Mouse (Mus musculus) MEL (cell line): ENCODE results near the gene Tnfrsf21. TPM values are rescaled to one million over a fixed set of nuclear protein-coding genes. Genes with fewer than 3 reads are reported as not detected.

Experiments
- DNase-seq: peaks from one replicate; pipeline ENCODE4 v3.0.0; 2011; ENCODE audit warnings: low read depth, low spot score
- H3K27ac ChIP-seq: 2 replicates; pipeline ENCODE4 v1.5.1; 2012; ENCODE audit warnings: low read depth, mild to moderate bottlenecking, control low read depth, low read length, moderate library complexity; ENCODE audit not compliant: control insufficient read depth
- H3K27me3 ChIP-seq, 2 experiments: fragments of 150-350 bp in 1 of 2; sonication (generic) in 1 of 2; 2 replicates each; pipeline ENCODE4 v1.6.1; 2012; ENCODE audit warnings: low read length in 2 of 2, mild to moderate bottlenecking in 2 of 2, improper control_type of control experiment in 1 of 2, moderate library complexity in 1 of 2; ENCODE audit not compliant: insufficient read depth in 2 of 2, control insufficient read depth in 1 of 2
- H3K36me3 ChIP-seq, 2 experiments: 2 replicates each; pipeline ENCODE4 v1.6.1; 2012 to 2014; ENCODE audit warnings: low read length in 2 of 2, improper control_type of control experiment in 1 of 2, inconsistent platforms in 1 of 2, mild to moderate bottlenecking in 1 of 2; ENCODE audit not compliant: insufficient read depth in 2 of 2, control insufficient read depth in 1 of 2
- H3K4me1 ChIP-seq, 2 experiments: fragments of 150-350 bp in 1 of 2; sonication (generic) in 1 of 2; 2 replicates each; pipeline ENCODE4 v1.6.1; 2012; ENCODE audit warnings: low read length in 2 of 2, improper control_type of control experiment in 1 of 2, mild to moderate bottlenecking in 1 of 2; ENCODE audit not compliant: insufficient read depth in 2 of 2, control insufficient read depth in 1 of 2
- H3K4me3 ChIP-seq, 2 experiments: fragments of 150-350 bp in 1 of 2; sonication (generic) in 1 of 2; 2 replicates each; pipeline ENCODE4 v1.5.1; 2012; ENCODE audit warnings: low read depth in 2 of 2, low read length in 2 of 2, mild to moderate bottlenecking in 2 of 2, moderate library complexity in 2 of 2, control low read depth in 1 of 2, improper control_type of control experiment in 1 of 2; ENCODE audit not compliant: control insufficient read depth in 1 of 2, insufficient read depth in 1 of 2
- H3K79me2 ChIP-seq: 2 replicates; pipeline ENCODE4 v1.6.1; 2012; ENCODE audit warnings: mild to moderate bottlenecking, low read length, moderate library complexity; ENCODE audit not compliant: control insufficient read depth, poor library complexity, insufficient read depth
- H3K9ac ChIP-seq: 2 replicates; pipeline ENCODE4 v1.6.1; 2012; ENCODE audit warnings: low read depth, mild to moderate bottlenecking, control low read depth, low read length, moderate library complexity; ENCODE audit not compliant: control insufficient read depth, poor library complexity, severe bottlenecking
- H3K9me3 ChIP-seq: fragments of 150-350 bp; sonication (generic); replicated peaks from 2 replicates; pipeline ENCODE4 v1.6.1; 2012; ENCODE audit warnings: mild to moderate bottlenecking, low read length, improper control_type of control experiment, moderate library complexity; ENCODE audit not compliant: insufficient read depth
- BHLHE40 ChIP-seq: IDR thresholded peaks from 2 replicates; pipeline ENCODE4 v1.6.1; 2012; ENCODE audit warnings: low read depth, mild to moderate bottlenecking, inconsistent platforms, low read length, improper control_type of control experiment, borderline replicate concordance
- CHD1 ChIP-seq: IDR thresholded peaks from 2 replicates; pipeline ENCODE4 v1.6.1; 2012; ENCODE audit warnings: low read depth, mild to moderate bottlenecking, inconsistent platforms, low read length, improper control_type of control experiment
- CHD2 ChIP-seq: IDR thresholded peaks from 2 replicates; pipeline ENCODE4 v1.6.1; 2011; ENCODE audit warnings: low read length, improper control_type of control experiment
- E2F4 ChIP-seq: IDR thresholded peaks from 2 replicates; pipeline ENCODE4 v1.6.1; 2011; ENCODE audit warnings: low read depth, low read length, improper control_type of control experiment, borderline replicate concordance
- EP300 ChIP-seq, 2 experiments: IDR thresholded peaks; 2 replicates each; pipeline ENCODE4 v1.6.1; 2011; ENCODE audit warnings: improper control_type of control experiment in 2 of 2, low read length in 2 of 2, low read depth in 1 of 2, mild to moderate bottlenecking in 1 of 2
- ETS1 ChIP-seq: IDR thresholded peaks from 2 replicates; pipeline ENCODE4 v1.6.1; 2012; ENCODE audit warnings: low read depth, mild to moderate bottlenecking, inconsistent platforms, low read length, improper control_type of control experiment, moderate library complexity
- GABPA ChIP-seq: IDR thresholded peaks from 2 replicates; pipeline ENCODE4 v1.6.1; 2012; ENCODE audit warnings: low read depth, mild to moderate bottlenecking, inconsistent platforms, low read length, improper control_type of control experiment, moderate library complexity
- GATA1 ChIP-seq: IDR thresholded peaks from 2 replicates; pipeline ENCODE4 v1.6.1; 2011; ENCODE audit warnings: low read depth, low read length, improper control_type of control experiment
- HCFC1 ChIP-seq: IDR thresholded peaks from 2 replicates; pipeline ENCODE4 v1.6.1; 2012; ENCODE audit warnings: low read depth, mild to moderate bottlenecking, inconsistent platforms, low read length, improper control_type of control experiment, moderate library complexity
- MAX ChIP-seq: IDR thresholded peaks from 2 replicates; pipeline ENCODE4 v1.6.1; 2011; ENCODE audit warnings: low read length, improper control_type of control experiment
- MAZ ChIP-seq: IDR thresholded peaks from 2 replicates; pipeline ENCODE4 v1.6.1; 2012; ENCODE audit warnings: low read depth, mild to moderate bottlenecking, inconsistent platforms, low read length, improper control_type of control experiment
- MEF2A ChIP-seq: IDR thresholded peaks from 2 replicates; pipeline ENCODE4 v1.6.1; 2014; ENCODE audit warnings: low read depth, mild to moderate bottlenecking, inconsistent platforms, low read length, improper control_type of control experiment; ENCODE audit not compliant: poor library complexity, insufficient replicate concordance, severe bottlenecking; ENCODE audit errors: extremely low read depth
- MXI1 ChIP-seq: IDR thresholded peaks from 2 replicates; pipeline ENCODE4 v1.6.1; 2011; ENCODE audit warnings: mild to moderate bottlenecking, low read depth, low read length, improper control_type of control experiment
- NELFE ChIP-seq: IDR thresholded peaks from 2 replicates; pipeline ENCODE4 v1.6.1; 2011; ENCODE audit warnings: low read depth, low read length, improper control_type of control experiment
- NRF1 ChIP-seq: IDR thresholded peaks from 2 replicates; pipeline ENCODE4 v1.6.1; 2014; ENCODE audit warnings: low read depth, mild to moderate bottlenecking, inconsistent platforms, low read length, improper control_type of control experiment, moderate library complexity; ENCODE audit not compliant: poor library complexity, insufficient read depth, severe bottlenecking
- POLR2AphosphoS2 ChIP-seq: IDR thresholded peaks from 2 replicates; pipeline ENCODE4 v1.6.1; 2011; ENCODE audit warnings: low read length, improper control_type of control experiment
- POLR2AphosphoS5 ChIP-seq: IDR thresholded peaks from 2 replicates; pipeline ENCODE4 v1.6.1; 2012; ENCODE audit warnings: low read depth, borderline replicate concordance, mild to moderate bottlenecking, inconsistent platforms, low read length, moderate library complexity, mixed read lengths
- SMC3 ChIP-seq: IDR thresholded peaks from 2 replicates; pipeline ENCODE4 v1.6.1; 2011; ENCODE audit warnings: low read depth, low read length, improper control_type of control experiment
- TAL1 ChIP-seq: IDR thresholded peaks from 2 replicates; pipeline ENCODE4 v1.6.1; 2012; ENCODE audit warnings: mild to moderate bottlenecking, inconsistent platforms, low read length, moderate library complexity, mixed read lengths
- TCF12 ChIP-seq: IDR thresholded peaks from 2 replicates; pipeline ENCODE4 v1.6.1; 2014; ENCODE audit warnings: low read depth, mild to moderate bottlenecking, inconsistent platforms, low read length, improper control_type of control experiment, moderate library complexity
- UBTF ChIP-seq: IDR thresholded peaks from 2 replicates; pipeline ENCODE4 v1.6.1; 2012; ENCODE audit warnings: low read depth, mild to moderate bottlenecking, inconsistent platforms, low read length, improper control_type of control experiment, moderate library complexity, borderline replicate concordance; ENCODE audit not compliant: insufficient read depth
- USF1 ChIP-seq: IDR thresholded peaks from 2 replicates; pipeline ENCODE4 v1.6.1; 2014; ENCODE audit warnings: low read depth, mild to moderate bottlenecking, inconsistent platforms, low read length, improper control_type of control experiment, moderate library complexity
- USF2 ChIP-seq, 2 experiments: IDR thresholded peaks; 2 replicates each; pipeline ENCODE4 v1.6.1; 2011 to 2012; ENCODE audit warnings: improper control_type of control experiment in 2 of 2, low read length in 2 of 2, borderline replicate concordance in 1 of 2, inconsistent platforms in 1 of 2, low read depth in 1 of 2, mild to moderate bottlenecking in 1 of 2; ENCODE audit not compliant: insufficient read depth in 1 of 2
- ZKSCAN1 ChIP-seq: IDR thresholded peaks from 2 replicates; pipeline ENCODE4 v1.6.1; 2012; ENCODE audit warnings: low read depth, mild to moderate bottlenecking, inconsistent platforms, low read length, improper control_type of control experiment, moderate library complexity
- ZMIZ1 ChIP-seq: IDR thresholded peaks from 2 replicates; pipeline ENCODE4 v1.6.1; 2012; ENCODE audit warnings: low read depth, mild to moderate bottlenecking, inconsistent platforms, low read length, improper control_type of control experiment, moderate library complexity
- ZNF384 ChIP-seq: IDR thresholded peaks from 2 replicates; pipeline ENCODE4 v1.6.1; 2012; ENCODE audit warnings: low read depth, mild to moderate bottlenecking, inconsistent platforms, low read length, improper control_type of control experiment
- polyA plus RNA-seq, 2 experiments: library from polyadenylated mRNA; stranded (reverse) in 1 of 2; unstranded in 1 of 2; fragments of >175 nt in 1 of 2; fragments of >200 nt in 1 of 2; gene quantifications; 2 replicates each; pipeline versions ENCODE4 v1.2.1 to v1.2.4; 2012; ENCODE audit warnings: low replicate concordance in 2 of 2, low read depth in 1 of 2; ENCODE audit not compliant: insufficient read length in 2 of 2, insufficient read depth in 1 of 2, missing spikeins in 1 of 2
- total RNA-seq: library from RNA; depleted of rRNA; stranded (reverse); fragments of 300-350 nt; gene quantifications from 2 replicates; pipeline ENCODE4 v1.2.3, GENCODE M21; 2012

The Tnfrsf21 gene
- total and polyA plus RNA-seq, 3 experiments = not detected

DNA sequence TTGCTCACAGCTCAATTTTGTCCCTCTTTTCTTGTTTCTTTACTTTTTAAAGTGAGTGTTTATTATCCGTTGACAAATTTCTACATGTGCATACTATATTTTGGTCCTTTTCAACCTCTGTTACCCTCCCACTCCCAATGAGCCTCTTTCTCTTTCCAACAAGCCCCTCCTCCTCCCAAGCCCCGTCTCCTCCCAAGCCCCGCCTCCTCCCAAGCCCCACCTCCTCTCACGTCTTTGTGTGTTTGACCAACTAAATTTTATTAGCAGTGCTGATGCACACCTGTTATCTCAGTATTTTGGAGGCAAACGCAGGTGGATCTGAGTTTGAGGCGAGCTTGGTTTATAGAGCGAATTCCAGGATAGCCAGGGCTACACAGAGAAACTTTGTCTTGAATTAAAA, 38.6 kb upstream of the Tnfrsf21 start:
- H3K9me3 ChIP-seq = no peaks in the 10 kb centered on the region
- no peak for DNase-seq
- H3K36me3 ChIP-seq = no peaks in the 10 kb centered on the region
- no peaks in the 10 kb centered on the region for H3K27me3 ChIP-seq
- H3K4me1 ChIP-seq = no peaks in the 10 kb centered on the region
- no peak overlapping the region for H3K4me3 ChIP-seq
- no peak for TF ChIP-seq HCFC1
- no peak for TF ChIP-seq TAL1
- H3K27ac ChIP-seq = no peak overlapping the region
- H3K9ac ChIP-seq = no peak overlapping the region
- H3K79me2 ChIP-seq = no peaks in the 10 kb centered on the region

DNA sequence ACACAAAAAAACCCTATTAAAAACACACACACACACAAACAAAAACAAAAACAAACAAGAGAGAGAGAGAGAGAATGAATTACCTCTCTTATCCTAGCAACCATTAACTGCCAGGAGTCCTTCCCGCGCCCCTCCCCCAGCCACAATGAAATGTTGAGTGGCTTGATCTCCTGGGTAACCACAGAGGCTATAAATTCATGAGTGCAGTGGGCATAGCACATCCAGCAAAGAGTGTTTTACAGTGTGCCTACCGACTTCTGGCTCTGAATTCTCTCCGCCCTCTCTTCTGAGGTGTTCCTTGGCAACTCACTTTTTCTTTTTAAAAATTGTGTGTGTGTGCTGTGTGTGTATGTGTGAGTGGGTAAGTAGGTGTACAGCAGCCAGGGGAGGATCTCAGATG, 38.0 kb upstream of the Tnfrsf21 start:
- no peak for TF ChIP-seq BHLHE40
- no peak for TF ChIP-seq MXI1
- no peak for TF ChIP-seq E2F4
- TF ChIP-seq HCFC1 = no peak
- TF ChIP-seq ZKSCAN1 = no peak
- no peak for TF ChIP-seq MEF2A
- no peak for TF ChIP-seq GABPA
- TF ChIP-seq GATA1 = no peak
- TF ChIP-seq SMC3 = no peak

DNA sequence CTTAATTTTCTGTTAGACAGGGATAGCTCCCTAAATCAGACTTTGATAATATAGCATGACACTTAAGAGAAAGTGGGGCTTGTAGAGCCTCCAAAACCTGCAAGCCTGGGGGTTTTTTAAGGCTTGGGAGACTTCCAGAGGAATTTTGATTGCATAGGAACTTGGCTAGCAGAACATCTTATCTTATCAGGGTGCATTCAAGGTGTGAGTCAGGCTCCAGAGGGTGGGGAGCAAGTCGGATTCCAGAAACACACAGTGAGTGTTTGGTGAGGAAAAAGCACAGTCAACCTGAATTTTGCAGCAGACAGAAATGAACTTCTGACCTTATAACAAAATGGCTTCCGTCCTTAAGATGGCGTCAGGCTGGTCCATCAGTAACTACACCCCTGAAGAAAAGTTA, 34.5 kb upstream of the Tnfrsf21 start:
- Histone ChIP-seq H3K36me3 (no peaks in the 10 kb centered on the region), H3K27me3 (no peaks in the 10 kb centered on the region), H3K27ac (no peak overlapping the region), H3K79me2 (no peaks in the 10 kb centered on the region), H3K9me3 (no peaks in the 10 kb centered on the region), H3K4me3 (no peak overlapping the region), H3K4me1 (no peaks in the 10 kb centered on the region), H3K9ac (no peak overlapping the region)
- DNase-seq = no peak
- TF ChIP-seq USF2 (IDR thresholded peaks at IDR 0.05; ENCODE audit: borderline replicate concordance in 1 of 2, insufficient read depth in 1 of 2, low read depth in 1 of 2, low read length in 2 of 2) (no peak), TCF12 (no peak), SMC3 (no peak), CHD2 (no peak), NRF1 (no peak), MEF2A (no peak), USF1 (no peak), MAX (no peak), CHD1 (no peak), EP300 (IDR thresholded peaks at IDR 0.05; ENCODE audit: low read depth in 1 of 2, low read length in 2 of 2) (no peak), MAZ (no peak), NELFE (no peak), ZNF384 (no peak), ZMIZ1 (no peak), UBTF (no peak), POLR2AphosphoS2 (no peak), HCFC1 (no peak), ETS1 (no peak), POLR2AphosphoS5 (no peak)

More for the DNA sequence above, 38.0 kb upstream of the Tnfrsf21 start:
- H3K4me3 ChIP-seq = no peak overlapping the region
- H3K79me2 ChIP-seq = no peaks in the 10 kb centered on the region
- H3K27me3 ChIP-seq = no peaks in the 10 kb centered on the region
- H3K9me3 ChIP-seq = no peaks in the 10 kb centered on the region
- DNase-seq = no peak
- no peak overlapping the region for H3K9ac ChIP-seq
- no peak overlapping the region for H3K27ac ChIP-seq
- no peaks in the 10 kb centered on the region for H3K4me1 ChIP-seq
- H3K36me3 ChIP-seq = no peaks in the 10 kb centered on the region
